Mouse (Mus musculus): Measurements from ENCODE around the gene Mars.
"Not testable (repeated sequence)": the region's sequence is repeated elsewhere in the genome, so short reads cannot be mapped to it uniquely, and the experiment has no call there.

Mars gene

DNA sequence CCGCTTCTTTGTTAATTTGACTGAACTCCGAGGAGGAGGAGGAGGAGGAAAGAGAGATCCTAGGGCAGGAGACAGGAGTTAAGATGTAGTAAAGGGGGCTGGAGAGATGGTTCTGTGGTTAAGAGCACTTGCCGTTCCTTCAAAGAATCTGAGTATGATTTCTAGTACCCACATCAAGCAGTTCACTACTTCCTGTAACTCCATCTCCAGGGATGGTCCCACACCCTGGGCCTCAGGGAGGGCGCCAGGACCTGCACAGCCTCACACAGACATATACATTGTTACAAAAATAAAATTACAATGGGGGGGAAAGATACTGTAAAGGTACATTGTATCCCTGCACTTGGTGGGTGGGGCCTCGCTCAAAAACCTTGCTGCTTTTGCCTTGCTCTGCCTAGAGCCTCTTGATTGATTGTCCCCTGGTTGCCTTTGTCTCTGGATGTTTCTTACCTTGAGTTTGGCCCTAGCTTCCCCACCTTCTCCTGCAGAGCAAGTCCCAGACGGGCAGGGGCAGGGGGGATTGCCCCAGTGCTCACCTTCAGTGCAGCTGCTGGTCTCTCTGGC lies 26.0 kb upstream of the Mars start:
- CTCF ChIA-PET: interaction anchor here (0.7 to 2.0 kb wide), 3 partner anchors 14 to 72 kb away, joined by 3 to 6 read pairs (median 4); partner anchors contain the start of gene Dctn2

GRCm38 (mm10) chr10:127336952-127337351 lies 25.4 kb upstream of the Mars start:
- CTCF ChIA-PET: interaction anchor here (0.9 kb wide), 1 partner anchor 14 kb away, joined by 4 read pairs; no protein-coding TSS in a partner anchor

GRCm38 (mm10) chr10:127335271-127335670 lies 23.7 kb upstream of the Mars start:
- CTCF ChIA-PET: interaction anchor here (0.7 kb wide), 1 partner anchor 55 kb away, joined by 3 read pairs; no protein-coding TSS in a partner anchor

DNA sequence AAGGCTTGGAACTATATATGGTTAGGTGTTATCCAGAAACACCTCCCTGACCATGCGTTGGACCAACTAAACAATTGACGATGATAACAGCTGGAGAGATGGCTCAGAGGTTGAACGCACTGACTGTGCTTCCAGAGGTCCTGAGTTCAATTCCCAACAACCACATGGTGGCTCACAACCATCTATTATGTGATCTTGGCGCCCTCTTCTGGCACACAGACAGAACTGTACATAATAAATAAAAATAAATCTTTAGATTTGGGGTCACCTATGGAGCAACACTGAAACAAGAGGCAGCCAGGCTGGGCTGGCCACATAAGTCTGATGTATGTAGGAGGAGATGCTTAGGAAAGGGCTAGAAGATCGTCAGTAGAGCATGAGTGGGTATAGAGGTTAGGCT lies 21.6 kb upstream of the Mars start:
- CTCF ChIA-PET: interaction anchor here (0.6 to 1.0 kb wide), 2 partner anchors 8 to 16 kb away, joined by 3 to 4 read pairs; no protein-coding TSS in a partner anchor

DNA sequence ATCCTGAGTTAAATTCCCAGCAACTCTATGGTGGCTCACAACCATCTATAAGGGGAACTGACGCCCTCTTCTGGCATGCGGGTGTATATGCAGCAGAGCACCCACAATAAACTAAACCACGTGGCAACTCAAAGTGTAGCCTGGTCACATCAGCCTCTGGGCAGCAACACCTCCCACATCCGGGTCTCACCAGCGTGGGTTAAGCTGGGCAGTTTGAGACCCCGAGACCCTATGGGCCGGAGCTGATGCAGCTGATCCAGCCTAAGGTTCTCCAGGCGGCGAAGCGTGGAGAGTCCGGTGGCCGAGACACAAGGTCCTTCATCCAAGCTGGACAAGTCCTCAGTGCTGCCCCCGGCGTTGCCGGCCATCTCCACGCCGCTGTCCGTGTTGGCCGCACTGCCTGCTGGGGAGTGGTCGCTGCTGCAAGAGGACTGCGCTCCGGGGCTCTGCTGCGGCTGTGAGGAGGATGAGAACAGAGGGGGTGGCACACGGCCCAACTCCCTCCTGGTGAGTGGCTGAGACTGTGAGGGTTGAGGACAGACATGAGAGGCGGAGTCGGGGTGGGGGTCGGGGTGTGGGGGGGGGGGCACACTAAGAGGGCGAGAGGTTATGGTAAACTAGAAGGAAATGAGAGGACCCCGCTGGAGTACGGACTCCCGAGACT lies 20.8 kb upstream of the Mars start:
- CTCF ChIA-PET: interaction anchor here (1.0 kb wide), 1 partner anchor 9 kb away, joined by 3 read pairs; no protein-coding TSS in a partner anchor

- CTCF ChIA-PET: no interaction called here
Measured at GRCm38 (mm10) chr10:127330212-127330611, 18.6 kb upstream of the Mars start.

DNA sequence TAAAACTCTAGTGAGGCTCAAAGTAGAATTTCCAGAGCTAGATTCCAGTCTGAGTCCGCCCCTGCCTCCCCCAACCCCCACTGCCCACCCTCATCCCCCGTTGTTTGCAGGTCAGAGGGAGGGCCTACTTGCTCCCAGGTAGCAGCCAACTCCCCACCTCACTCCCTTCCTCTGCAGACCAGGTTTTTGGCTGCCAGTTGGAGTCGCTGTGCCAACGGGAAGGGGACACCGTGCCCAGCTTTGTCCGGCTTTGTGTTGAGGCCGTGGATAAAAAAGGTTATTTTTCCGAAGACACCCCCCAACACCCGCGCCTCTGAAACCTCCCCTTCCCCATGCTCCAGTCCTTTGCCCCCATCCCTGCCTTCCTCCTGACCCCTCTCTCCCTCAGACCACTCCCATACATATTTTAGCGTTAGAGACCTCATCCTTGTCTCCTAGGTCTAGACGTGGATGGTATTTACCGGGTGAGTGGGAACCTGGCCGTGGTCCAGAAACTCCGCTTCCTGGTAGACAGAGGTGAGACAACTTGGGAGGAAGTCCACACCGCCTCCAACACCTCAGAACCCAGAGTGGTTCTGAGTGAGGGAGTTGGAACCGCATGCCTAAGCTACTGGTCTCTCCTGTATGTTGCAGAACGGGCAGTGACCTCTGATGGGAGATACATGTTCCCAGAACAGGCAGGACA lies 16.0 kb upstream of the Mars start:
- CTCF ChIA-PET: no interaction called here

GRCm38 (mm10) chr10:127326828-127327227 lies 15.2 kb upstream of the Mars start:
- CTCF ChIA-PET: interaction anchor here (0.6 kb wide), 1 partner anchor 50 kb away, joined by 3 read pairs; no protein-coding TSS in a partner anchor

DNA sequence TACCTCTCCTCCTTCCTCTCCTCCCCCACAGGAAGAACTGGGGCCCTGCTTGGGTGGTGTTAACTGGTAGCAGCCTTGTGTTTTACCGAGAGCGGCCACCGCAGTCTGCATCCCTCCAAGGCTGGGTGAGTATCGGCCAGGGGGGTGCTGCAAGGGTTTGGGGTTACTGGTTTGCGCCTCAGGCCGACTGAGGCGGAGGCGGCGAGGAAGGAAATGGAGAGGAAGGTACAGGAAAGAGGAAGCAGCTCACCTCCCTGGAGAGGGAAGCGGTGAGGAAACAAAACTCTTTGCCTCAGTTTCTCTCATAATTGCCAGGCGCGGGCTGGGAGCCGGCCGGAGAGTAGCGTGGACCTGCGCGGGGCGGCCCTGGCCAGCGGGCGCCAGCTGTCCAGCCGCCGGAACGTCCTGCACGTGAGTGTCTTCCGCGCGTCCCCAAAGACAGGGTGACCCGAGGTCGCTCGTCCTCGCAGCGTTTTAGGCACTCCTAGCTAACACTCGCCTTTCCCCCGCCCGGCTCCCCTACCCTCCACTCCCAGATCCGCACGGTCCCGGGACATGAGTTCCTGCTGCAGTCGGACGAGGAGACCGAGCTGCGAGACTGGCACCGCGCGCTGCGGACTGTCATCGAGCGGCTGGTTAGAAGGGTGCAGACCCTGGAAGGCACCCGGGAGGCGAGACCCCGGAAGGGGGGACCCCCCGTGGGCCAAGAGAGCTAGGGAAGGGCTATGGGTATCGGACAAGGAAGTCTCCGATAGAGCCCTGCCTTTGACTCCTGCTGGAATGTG lies 14.6 kb upstream of the Mars start:
- CTCF ChIA-PET: interaction anchor here (0.6 to 0.9 kb wide), 3 partner anchors 7 to 50 kb away, joined by 3 to 6 read pairs (median 3); no protein-coding TSS in a partner anchor

GRCm38 (mm10) chr10:127325454-127326016 lies 13.9 kb upstream of the Mars start:
- CTCF ChIA-PET: interaction anchor here (0.7 to 0.9 kb wide), 2 partner anchors 8 to 14 kb away, joined by 3 to 6 read pairs; no protein-coding TSS in a partner anchor

GRCm38 (mm10) chr10:127324495-127324894 lies 12.9 kb upstream of the Mars start:
- CTCF ChIA-PET: no interaction called here

DNA sequence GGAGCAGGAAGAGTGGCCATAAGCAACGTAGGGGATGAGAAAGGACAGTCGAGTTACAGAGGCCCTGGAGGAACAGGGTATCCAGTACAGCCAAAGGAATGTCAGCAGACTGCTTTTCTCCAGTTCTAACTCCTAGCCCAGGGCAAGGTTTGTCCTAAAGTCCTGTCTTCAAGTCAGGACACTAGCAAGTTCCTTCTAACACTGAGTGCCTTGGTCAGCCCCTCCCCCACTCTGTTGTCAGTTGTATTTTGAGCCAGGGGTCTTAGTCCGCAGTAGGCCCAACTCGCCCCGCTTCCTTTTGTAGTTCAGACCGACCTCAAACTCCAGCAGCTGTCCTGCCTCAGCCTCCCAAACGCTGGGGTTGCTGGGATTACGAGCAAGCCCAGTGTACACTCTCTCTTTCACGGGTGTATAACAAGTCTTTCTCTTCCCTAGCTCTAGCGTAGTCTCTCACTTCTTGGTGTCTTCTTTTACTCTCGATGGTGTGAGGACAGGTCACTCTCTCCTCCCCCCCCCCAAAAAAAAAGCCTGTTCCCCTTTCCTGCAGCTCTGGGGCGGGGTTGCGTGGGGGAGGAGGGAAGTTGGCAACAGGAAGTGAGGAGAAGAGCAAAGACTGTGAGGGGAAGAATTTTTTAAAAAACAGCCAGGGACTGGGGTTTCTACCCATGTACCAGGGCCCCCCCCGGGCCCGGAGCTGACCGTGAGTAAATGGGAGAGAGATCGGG lies 11.7 kb upstream of the Mars start:
- CTCF ChIA-PET: interaction anchor here (0.7 to 1.1 kb wide), 4 partner anchors 9 to 15 kb away, joined by 3 to 4 read pairs (median 3); no protein-coding TSS in a partner anchor

DNA sequence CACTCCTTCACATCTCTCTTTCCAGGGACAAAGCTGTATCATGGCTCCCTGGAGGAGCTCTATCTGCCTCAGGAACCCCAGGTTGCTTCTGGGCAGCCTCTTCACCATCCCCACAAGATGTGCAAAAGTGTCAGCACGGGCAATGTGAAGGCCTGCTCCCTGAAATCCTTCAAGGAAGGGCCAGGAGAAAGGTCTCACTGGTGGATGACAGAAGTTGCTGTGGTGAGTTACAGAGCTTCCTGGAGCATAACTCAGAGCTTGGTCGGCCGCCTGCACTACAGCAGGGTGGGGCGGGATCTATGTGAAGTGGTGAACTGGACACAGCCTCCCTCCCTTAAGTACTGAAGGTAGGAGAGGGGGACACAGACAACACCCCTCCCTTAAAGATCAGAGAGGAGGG lies 11.1 kb upstream of the Mars start:
- CTCF ChIA-PET: interaction anchor here (0.7 to 1.1 kb wide), 3 partner anchors 11 to 16 kb away, joined by 3 to 4 read pairs (median 3); no protein-coding TSS in a partner anchor

- CTCF ChIA-PET: interaction anchor here (1.0 kb wide), 1 partner anchor 15 kb away, joined by 4 read pairs; no protein-coding TSS in a partner anchor
Measured at GRCm38 (mm10) chr10:127322178-127322577, 10.6 kb upstream of the Mars start.

DNA sequence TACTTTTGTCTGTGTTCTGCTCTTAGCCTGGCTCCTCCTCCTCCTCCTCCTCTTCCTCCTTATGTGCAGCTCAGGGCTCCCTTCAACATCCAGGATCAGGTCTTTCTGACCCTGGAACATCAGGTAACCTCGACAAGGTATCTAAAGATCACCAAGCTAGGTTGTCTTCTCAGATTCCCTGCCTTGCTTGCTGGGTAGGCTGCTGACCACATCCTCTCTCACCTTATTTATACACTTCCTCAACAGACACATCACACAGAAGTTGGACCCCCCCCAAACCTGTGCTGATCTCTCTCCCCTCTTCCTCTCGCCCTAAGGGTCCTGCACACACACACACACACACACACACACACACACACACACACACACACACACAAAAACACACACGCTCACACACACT lies 10.0 kb upstream of the Mars start, which contains the start of gene Arhgap9:
Gene Arhgap9 (plus strand): TSS at position 344 of the 400 bp plus-strand sequence.
- CTCF ChIA-PET: no interaction called here

DNA sequence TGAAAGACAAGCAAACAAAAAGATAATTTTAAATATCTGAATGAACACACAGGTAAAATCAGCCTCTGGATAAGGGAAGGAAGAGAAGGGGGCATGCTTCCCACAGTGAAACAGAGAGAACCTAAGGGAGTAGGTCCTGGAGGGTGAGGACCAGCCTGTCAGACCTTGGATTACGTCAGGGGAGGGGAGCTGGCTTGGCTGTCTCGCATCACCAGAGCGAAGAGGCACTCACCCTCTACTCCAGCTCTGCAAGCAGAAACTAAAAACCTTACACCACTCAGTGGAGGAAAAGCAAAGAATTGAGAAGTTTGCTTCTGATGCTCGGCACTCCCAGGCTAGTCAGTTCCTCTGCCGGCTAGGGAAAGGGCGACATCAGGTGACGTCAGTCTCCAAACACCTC lies 8.4 kb upstream of the Mars start:
- CTCF ChIA-PET: interaction anchor here (1.4 kb wide), 1 partner anchor 18 kb away, joined by 3 read pairs; no protein-coding TSS in a partner anchor

DNA sequence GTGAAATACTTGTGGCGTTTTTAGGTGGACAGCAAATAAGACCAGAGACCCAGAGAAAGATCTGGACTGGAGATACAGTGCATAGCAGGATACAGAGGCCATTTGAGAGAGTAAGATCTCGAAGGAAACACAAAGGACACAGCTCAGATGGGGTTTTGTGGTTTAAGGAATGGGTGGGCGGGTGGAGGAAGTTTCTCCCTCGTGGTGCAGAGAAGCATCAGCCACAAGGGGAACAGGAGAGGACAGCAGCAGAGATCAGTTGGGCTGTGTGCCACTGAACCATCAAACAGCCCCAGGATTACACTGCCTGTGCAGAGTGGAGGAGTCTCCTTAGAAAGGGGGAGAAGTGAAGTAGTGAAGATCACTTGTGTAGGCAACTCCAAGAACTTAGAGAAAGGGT lies 6.4 kb upstream of the Mars start:
- CTCF ChIA-PET: no interaction called here

- CTCF ChIA-PET: interaction anchor here (0.6 kb wide), 1 partner anchor 11 kb away, joined by 5 read pairs; no protein-coding TSS in a partner anchor
Measured at GRCm38 (mm10) chr10:127317277-127317676, 5.7 kb upstream of the Mars start.

- CTCF ChIA-PET: not testable (repeated sequence)
Measured at GRCm38 (mm10) chr10:127314950-127315349, 3.4 kb upstream of the Mars start.

- CTCF ChIA-PET: interaction anchor here (0.6 kb wide), 1 partner anchor 81 kb away, joined by 11 read pairs; no protein-coding TSS in a partner anchor
Measured at GRCm38 (mm10) chr10:127313516-127313915, 1.9 kb upstream of the Mars start.

Data from spleen, embryonic (tissue).